Mouse (Mus musculus) stomach, postnatal 0 days (tissue): ENCODE data around the gene Alg12.

Experiments used
- CTCF ChIP-seq: IDR thresholded peaks from 2 replicates; pipeline ENCODE4 v1.5.1; 2016; ENCODE audit warnings: antibody characterized with exemption, low read depth, mild to moderate bottlenecking, moderate library complexity
- EP300 ChIP-seq: optimal IDR thresholded peaks from 2 replicates; pipeline ENCODE3; 2016; ENCODE audit warnings: antibody characterized with exemption

DNA sequence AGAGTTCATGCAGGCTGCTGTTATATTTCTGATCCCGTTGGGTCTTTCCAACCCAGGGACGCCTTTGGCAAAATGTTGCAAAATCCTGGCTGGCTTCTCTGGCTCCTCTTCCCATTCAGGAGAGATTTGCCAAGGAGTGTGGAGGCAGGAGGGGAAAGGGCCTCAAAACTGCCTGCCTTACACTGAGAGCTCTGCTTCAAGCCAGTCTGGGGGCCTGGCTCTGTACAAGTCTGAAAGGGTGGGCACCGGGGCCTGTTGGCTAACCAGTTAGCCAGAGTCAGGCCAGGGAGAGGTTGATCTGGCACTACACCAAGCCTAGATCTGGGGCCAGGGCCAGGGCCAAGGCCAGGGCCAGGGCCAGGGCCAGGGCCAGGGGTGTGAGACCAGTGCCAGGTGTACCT lies 39.0 kb upstream of the Alg12 start:
- TF ChIP-seq CTCF (no peak), EP300 (no peak)
